Mouse (Mus musculus) kidney, embryonic 16.5 days (tissue): ENCODE measurements around the gene Tcte1. TPM values are rescaled to one million over a fixed set of nuclear protein-coding genes. Genes with fewer than 3 reads are reported as not detected.
A peak's percentile ranks its signal among the peaks of the same experiment; 100 is the strongest.

Experiments used
- ATAC-seq: fragments of 200-750 bp; cut with Nextera tagmentation; 2 replicates; pipeline ENCODE4 v1.8.0; 2017; ENCODE audit warnings: moderate TSS enrichment; ENCODE audit not compliant: low FRiP score, low TSS enrichment
- H3K27ac ChIP-seq: fragments of 300-500 bp; sonication (generic); 2 replicates; pipeline ENCODE4 v1.5.1; 2014; ENCODE audit warnings: low read length
- H3K27me3 ChIP-seq: fragments of 300-500 bp; sonication (generic); 2 replicates; pipeline ENCODE4 v1.6.1; 2014; ENCODE audit warnings: low read length, control low read depth, mixed read lengths; ENCODE audit not compliant: insufficient read depth
- H3K36me3 ChIP-seq: fragments of 300-500 bp; sonication (generic); 2 replicates; pipeline ENCODE4 v1.6.1; 2014; ENCODE audit warnings: low read length, control low read depth, mixed read lengths; ENCODE audit not compliant: insufficient read depth
- H3K4me1 ChIP-seq: fragments of 300-500 bp; sonication (generic); 2 replicates; pipeline ENCODE4 v1.6.1; 2014; ENCODE audit warnings: low read length, control low read depth, mixed read lengths; ENCODE audit not compliant: insufficient read depth
- H3K4me2 ChIP-seq: fragments of 300-500 bp; sonication (generic); replicated peaks from 2 replicates; pipeline ENCODE4 v1.6.1; 2014; ENCODE audit warnings: low read depth, low read length
- H3K4me3 ChIP-seq: fragments of 300-500 bp; sonication (generic); 2 replicates; pipeline ENCODE4 v1.5.1; 2014; ENCODE audit warnings: mild to moderate bottlenecking, low read length
- H3K9ac ChIP-seq: fragments of 300-500 bp; sonication (generic); replicated peaks from 2 replicates; pipeline ENCODE4 v1.6.1; 2014; ENCODE audit warnings: low read length
- H3K9me3 ChIP-seq: fragments of 300-500 bp; sonication (generic); 2 replicates; pipeline ENCODE4 v1.6.1; 2016; ENCODE audit warnings: low read length, control low read depth
- WGBS: fragments of 180-500 bp; shearing (Covaris S2); extraction: QIAGEN DNeasy Blood & Tissue Kit; methylation state at CpG from one replicate; pipeline ENCODE4 v1.1.7; 2014; 5-methylcytosine and 5-hydroxymethylcytosine counted together
- polyA plus RNA-seq: library from polyadenylated mRNA; unstranded; fragments of >200 nt; fragmentation: Nextera tagmentation; extraction: Ambion mirVana; gene quantifications from 2 replicates; pipeline ENCODE4 v1.2.1, GENCODE M21; 2015

The Tcte1 gene
- 0.63 and 0.81 TPM in 2 replicates for polyA plus RNA-seq

DNA sequence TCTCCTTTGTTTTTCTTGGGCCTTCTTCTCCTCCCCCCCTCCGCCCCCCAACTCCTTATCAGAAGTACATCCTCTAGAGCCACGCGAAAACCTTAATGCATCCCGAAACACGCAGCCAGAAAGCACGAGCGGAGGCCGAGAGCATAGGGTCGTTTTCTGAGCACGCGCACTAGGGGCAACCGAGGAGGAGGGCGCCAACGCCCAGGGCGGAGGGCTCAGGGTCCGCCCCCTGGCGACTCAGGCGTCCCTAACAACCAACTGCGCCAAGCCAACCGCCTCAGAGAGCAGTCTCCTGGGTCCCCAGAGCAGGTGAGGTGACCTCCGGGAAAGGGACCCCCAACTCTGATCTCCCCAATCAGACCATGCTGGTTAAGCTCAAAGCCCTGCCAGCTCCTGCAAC lies at the start of gene Tcte1:
TSS of gene Tcte1 (plus strand) at position 172 of the 400 bp plus-strand sequence.
- WGBS, result under 1% methylated on average over 21 of the region's 21 CpGs
- Histone ChIP-seq H3K4me2 (peak within 1 kb of the TSS; percentile 67), H3K4me3 (peak within 1 kb of the TSS; percentile 48), H3K27ac (no peak within 1 kb of the TSS), H3K9ac (peak within 1 kb of the TSS; percentile 54), H3K4me1 (peaks cover 7% of the 10 kb centered on the region; the same call in 1 of the 2 replicates), H3K36me3 (0 out of 2 replicates have a peak, but pooled peaks cover 17% of the 10 kb centered on the region), H3K27me3 (peaks cover 13% of the 10 kb centered on the region; the same call in 1 of the 2 replicates), H3K9me3 (no peaks in the 10 kb centered on the region)
- peak; percentile 75; the same call in 1 of the 2 replicates for ATAC-seq

GRCm38 (mm10) chr17:45473667-45474066 lies 49.6 kb upstream of the Tcte1 start:
- no peak overlapping the region for H3K4me3 ChIP-seq
- ATAC-seq, result no peak
- H3K9ac ChIP-seq, result no peak overlapping the region
- H3K9me3 ChIP-seq, result no peaks in the 10 kb centered on the region
- no peaks in the 10 kb centered on the region for H3K4me1 ChIP-seq
- WGBS, result 75% methylated on average over 6 of the region's 6 CpGs
- no peak overlapping the region for H3K4me2 ChIP-seq
- peaks cover 10% of the 10 kb centered on the region for H3K27me3 ChIP-seq
- H3K36me3 ChIP-seq, result no peaks in the 10 kb centered on the region
- no peak overlapping the region for H3K27ac ChIP-seq

DNA sequence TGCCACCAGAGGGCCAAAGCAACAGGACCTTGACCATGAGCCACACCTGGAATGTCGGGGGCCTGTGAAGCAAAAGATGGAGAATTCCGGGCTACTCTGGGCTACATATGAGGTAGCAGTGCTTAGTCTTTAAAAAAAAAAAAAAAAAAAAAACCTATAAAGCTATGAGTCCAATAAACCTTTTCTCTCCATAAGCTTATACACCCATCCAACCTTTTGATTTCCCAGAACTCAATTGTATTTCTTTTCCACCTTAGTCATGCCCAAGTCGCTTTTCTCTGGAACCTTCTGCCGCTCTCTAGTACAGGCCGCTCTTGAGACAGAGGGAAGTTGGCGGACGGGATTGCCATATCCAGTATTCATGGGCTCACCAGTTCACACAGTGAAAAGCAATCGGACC lies 49.1 kb upstream of the Tcte1 start:
- H3K9me3 ChIP-seq, result no peaks in the 10 kb centered on the region
- no peaks in the 10 kb centered on the region for H3K36me3 ChIP-seq
- H3K9ac ChIP-seq, result peak overlapping the region; percentile 30; the same call in 1 of the 2 replicates
- no peak for ATAC-seq
- peaks cover 10% of the 10 kb centered on the region for H3K27me3 ChIP-seq
- H3K4me1 ChIP-seq, result no peaks in the 10 kb centered on the region
- peak overlapping the region; percentile 75 for H3K4me2 ChIP-seq
- H3K27ac ChIP-seq, result no peak overlapping the region
- 71% methylated on average over 8 of the region's 8 CpGs for WGBS
- peak overlapping the region; percentile 51 for H3K4me3 ChIP-seq

- peaks cover 10% of the 10 kb centered on the region for H3K27me3 ChIP-seq
- peak; percentile 64; the same call in 1 of the 2 replicates for ATAC-seq
- 5% methylated on average over 30 of the region's 30 CpGs for WGBS
- H3K9ac ChIP-seq, result peak within 1 kb of the TSS; percentile 30
- H3K4me2 ChIP-seq, result peak within 1 kb of the TSS; percentile 75
- no peak within 1 kb of the TSS for H3K27ac ChIP-seq
- H3K4me3 ChIP-seq, result peak within 1 kb of the TSS; percentile 51
- H3K9me3 ChIP-seq, result no peaks in the 10 kb centered on the region
- no peaks in the 10 kb centered on the region for H3K36me3 ChIP-seq
- no peaks in the 10 kb centered on the region for H3K4me1 ChIP-seq
Observed at GRCm38 (mm10) chr17:45474669-45475465, 48.4 kb upstream of the Tcte1 start, which contains the start of gene Spats1. Gene Spats1, minus strand, starts transcription at chr17:45475415.

DNA sequence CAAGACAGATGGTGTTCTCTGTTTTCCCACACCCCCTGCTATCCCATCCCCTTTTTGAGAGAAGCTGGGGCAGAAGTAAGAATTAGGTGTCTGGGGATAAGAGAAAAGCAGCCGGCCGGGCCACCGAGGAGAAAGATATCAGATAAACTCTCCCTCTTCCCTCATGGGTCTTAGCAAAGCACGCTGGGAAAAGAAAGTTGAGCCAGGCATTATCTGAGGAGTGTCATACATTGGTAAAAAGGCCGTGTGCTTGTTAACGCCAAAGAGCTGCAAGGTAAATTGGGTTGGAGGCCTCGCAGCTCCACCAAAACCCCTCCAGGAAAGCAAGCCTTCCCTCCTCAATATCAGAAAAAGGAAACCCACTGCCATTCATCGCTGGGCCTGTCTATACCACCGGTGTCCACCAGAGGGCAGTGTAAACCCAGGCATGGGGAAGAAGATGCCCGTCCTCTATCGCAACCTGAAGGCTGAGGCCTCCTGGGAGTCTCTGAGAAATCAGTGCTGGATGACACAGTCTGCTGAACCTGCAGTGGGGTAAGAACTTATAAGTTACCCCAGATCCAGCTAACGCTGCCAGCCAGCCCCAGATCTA lies 44.9 kb upstream of the Tcte1 start:
- H3K4me2 ChIP-seq, result no peak overlapping the region
- no peak for ATAC-seq
- 12% methylated on average over 12 of the region's 12 CpGs for WGBS

DNA sequence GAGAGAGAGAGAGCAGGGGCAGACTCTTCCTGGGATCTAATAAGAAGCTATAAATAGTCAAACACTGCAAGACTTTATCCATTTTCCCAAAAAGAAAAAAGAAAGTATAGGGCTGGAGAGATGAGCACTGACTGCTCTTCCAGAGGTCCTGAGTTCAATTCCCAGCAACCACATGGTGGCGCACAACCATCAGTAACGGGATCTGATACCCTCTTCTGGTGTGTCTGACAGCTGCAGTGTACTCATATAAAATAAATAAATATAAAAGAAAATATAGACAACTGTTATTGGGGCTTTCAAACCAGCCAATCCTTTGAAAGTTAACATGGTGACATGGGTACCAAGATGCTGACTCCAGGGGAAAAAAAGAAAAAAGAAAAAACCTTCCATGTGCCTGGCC lies 42.8 kb upstream of the Tcte1 start:
- WGBS, result 33% methylated on average over 2 of the region's 2 CpGs
- no peak for ATAC-seq

More for the DNA sequence above, 44.9 kb upstream of the Tcte1 start:
- no peak overlapping the region for H3K9ac ChIP-seq
- H3K4me1 ChIP-seq, result no peaks in the 10 kb centered on the region
- H3K27ac ChIP-seq, result no peak overlapping the region
- H3K9me3 ChIP-seq, result no peaks in the 10 kb centered on the region
- peaks cover 10% of the 10 kb centered on the region for H3K27me3 ChIP-seq
- no peaks in the 10 kb centered on the region for H3K36me3 ChIP-seq
- no peak overlapping the region for H3K4me3 ChIP-seq

GRCm38 (mm10) chr17:45485581-45485980 lies 37.7 kb upstream of the Tcte1 start:
- 0 out of 2 replicates have a peak, but pooled peaks cover 2% of the 10 kb centered on the region for H3K27me3 ChIP-seq
- 88% methylated on average over 7 of the region's 7 CpGs for WGBS
- ATAC-seq, result no peak

More for the DNA sequence above, 42.8 kb upstream of the Tcte1 start:
- Histone ChIP-seq H3K4me3 (no peak overlapping the region), H3K27ac (no peak overlapping the region), H3K36me3 (no peaks in the 10 kb centered on the region), H3K4me1 (no peaks in the 10 kb centered on the region), H3K4me2 (no peak overlapping the region), H3K9me3 (no peaks in the 10 kb centered on the region), H3K27me3 (peaks cover 5% of the 10 kb centered on the region; the same call in 1 of the 2 replicates), H3K9ac (no peak overlapping the region)

GRCm38 (mm10) chr17:45487216-45487615 lies 36.0 kb upstream of the Tcte1 start:
- Histone ChIP-seq H3K27ac (no peak overlapping the region), H3K9ac (no peak overlapping the region), H3K9me3 (no peaks in the 10 kb centered on the region), H3K36me3 (no peaks in the 10 kb centered on the region), H3K4me2 (no peak overlapping the region), H3K4me3 (no peak overlapping the region), H3K27me3 (0 out of 2 replicates have a peak, but pooled peaks cover 2% of the 10 kb centered on the region), H3K4me1 (no peaks in the 10 kb centered on the region)
- 13% methylated on average over 5 of the region's 5 CpGs for WGBS
- no peak for ATAC-seq

More at GRCm38 (mm10) chr17:45485581-45485980, 37.7 kb upstream of the Tcte1 start:
- no peak overlapping the region for H3K27ac ChIP-seq
- H3K4me2 ChIP-seq, result no peak overlapping the region
- no peaks in the 10 kb centered on the region for H3K4me1 ChIP-seq
- no peak overlapping the region for H3K4me3 ChIP-seq
- H3K36me3 ChIP-seq, result no peaks in the 10 kb centered on the region
- H3K9me3 ChIP-seq, result no peaks in the 10 kb centered on the region
- no peak overlapping the region for H3K9ac ChIP-seq

- H3K4me3 ChIP-seq, result no peak overlapping the region
- no peak for ATAC-seq
- WGBS, result 85% methylated on average over 23 of the region's 23 CpGs
Observed at GRCm38 (mm10) chr17:45488321-45489254, 34.6 kb upstream of the Tcte1 start.

More at GRCm38 (mm10) chr17:45488321-45489254, 34.6 kb upstream of the Tcte1 start:
- Histone ChIP-seq H3K4me1 (no peaks in the 10 kb centered on the region), H3K27ac (no peak overlapping the region), H3K4me2 (no peak overlapping the region), H3K27me3 (0 out of 2 replicates have a peak, but pooled peaks cover 2% of the 10 kb centered on the region), H3K36me3 (no peaks in the 10 kb centered on the region), H3K9me3 (no peaks in the 10 kb centered on the region), H3K9ac (no peak overlapping the region)
